Mouse (Mus musculus): Measurements from ENCODE around the gene Kcnk2. TPM values are rescaled to one million over a fixed set of nuclear protein-coding genes. Genes with fewer than 3 reads are reported as not detected.

Gene Kcnk2
- polyA plus RNA-seq, 1 experiment = not detected

- TF ChIP-seq CTCF (IDR thresholded peaks at IDR 0.05; ENCODE audit: low read depth, low read length) (no peak), POLR2A (IDR thresholded peaks at IDR 0.05; ENCODE audit: borderline replicate concordance, low read depth, low read length) (no peak)
- H3K4me3 ChIP-seq (ENCODE audit: insufficient read depth, low read length) = no peak overlapping the region
- H3K27ac ChIP-seq (ENCODE audit: insufficient read depth, low read depth, low read length) = no peak overlapping the region
- peaks cover 15% of the 10 kb centered on the region for H3K4me1 ChIP-seq (ENCODE audit: control insufficient read depth, insufficient read depth, low read length)
Observed at GRCm38 (mm10) chr1:189164241-189164640, 237.8 kb downstream of the Kcnk2 start.

Data from bone marrow macrophage, adult 2 months (primary cell).